Mouse (Mus musculus): Measurements from ENCODE around the gene Sema3a.

DNA sequence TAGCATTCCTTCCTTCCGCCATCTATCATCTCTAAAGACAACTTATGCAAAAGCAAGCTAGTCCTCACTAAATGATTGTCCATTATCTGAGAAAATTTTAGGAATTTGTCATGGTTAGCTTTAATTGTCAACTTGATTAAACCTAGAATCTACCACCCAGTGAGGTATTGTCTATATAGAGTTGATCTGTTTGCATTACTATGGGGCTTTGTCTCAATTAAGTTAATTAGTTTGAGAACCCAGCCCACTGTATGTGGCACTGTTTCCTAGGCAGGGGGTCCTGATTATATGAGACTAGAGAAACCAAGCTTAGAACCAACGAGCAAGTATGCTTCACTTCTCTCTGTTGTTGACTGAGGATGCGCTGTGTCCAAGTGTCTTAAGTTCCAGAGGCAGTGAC lies 194.9 kb downstream of the Sema3a start:
- TF ChIP-seq POLR2A (IDR thresholded peaks at IDR 0.05; ENCODE audit: borderline replicate concordance, insufficient read depth, low read length) = no peak
- TF ChIP-seq CTCF (IDR thresholded peaks at IDR 0.05; ENCODE audit: borderline replicate concordance, insufficient read depth, low read depth, low read length) = no peak

All from cerebellum, adult 2 months (tissue).